Mouse (Mus musculus) gastrocnemius, postnatal 4 days (tissue): Measurements from ENCODE around the gene Acsf3. TPM values are rescaled to one million over a fixed set of nuclear protein-coding genes. Genes with fewer than 3 reads are reported as not detected.

Source experiments
- DNase-seq, 2 experiments: peaks; one replicate each; pipeline ENCODE4 v3.0.0; 2021 to 2022; ENCODE audit warnings: low spot score in 2 of 2, mixed read lengths in 2 of 2
- total RNA-seq, 2 experiments: library from RNA; stranded (reverse); gene quantifications; 2 replicates each; pipeline ENCODE4 v1.2.3; 2021

Gene Acsf3
- total RNA-seq, 2 experiments from 2014 or later, result 15.4 to 18.8 TPM

- no peak for DNase-seq
These were observed 31.8 kb downstream of the Acsf3 start for GRCm38 (mm10) chr8:122806956-122807538.

- DNase-seq, result no peak
These were observed 32.6 kb downstream of the Acsf3 start for GRCm38 (mm10) chr8:122807907-122808306.

DNA sequence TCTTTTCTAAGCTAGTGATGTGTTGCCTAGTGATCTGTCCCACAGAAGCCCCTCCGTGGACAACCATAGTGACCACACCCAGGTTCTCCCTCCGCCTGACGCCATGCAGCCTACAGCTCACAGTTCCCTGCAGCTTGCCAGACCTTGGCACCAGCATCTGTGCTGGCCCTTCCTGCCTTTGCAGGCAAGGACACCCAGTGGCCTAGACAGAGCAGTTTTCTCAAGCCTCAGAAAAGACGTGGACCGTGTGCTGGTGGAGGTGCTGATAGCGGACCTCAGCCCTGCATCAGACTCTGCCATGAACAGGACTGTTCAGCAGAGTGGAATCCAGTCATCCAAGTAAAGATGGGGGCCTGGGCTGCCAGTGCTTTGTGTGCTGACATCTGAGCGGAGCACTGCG, 35.1 kb downstream of the Acsf3 start:
- no peak for DNase-seq

- DNase-seq, result no peak
These were observed 36.7 kb downstream of the Acsf3 start for GRCm38 (mm10) chr8:122811870-122812494.

GRCm38 (mm10) chr8:122812610-122813250, 37.4 kb downstream of the Acsf3 start:
- DNase-seq, result no peak

DNA sequence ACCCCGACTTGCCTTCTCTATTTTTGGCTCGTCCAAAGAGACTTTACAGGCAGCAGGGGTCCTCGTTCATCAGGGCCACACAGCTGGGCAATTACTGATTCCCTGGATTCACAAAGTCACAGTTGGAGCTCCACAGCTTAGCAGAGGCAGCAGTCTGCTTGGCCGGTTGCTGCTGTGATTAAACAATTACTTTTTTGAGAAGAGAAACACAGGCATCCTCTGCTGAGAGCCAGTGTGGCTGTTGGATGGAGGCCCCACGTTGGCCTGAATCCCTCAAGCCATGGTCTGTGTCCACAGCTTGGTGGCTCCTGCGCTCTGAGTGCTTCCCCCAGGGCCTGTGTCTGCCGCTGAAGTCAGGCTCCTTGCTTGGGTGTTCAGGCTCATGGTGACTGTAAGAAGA, 39.3 kb downstream of the Acsf3 start:
- no peak for DNase-seq

DNA sequence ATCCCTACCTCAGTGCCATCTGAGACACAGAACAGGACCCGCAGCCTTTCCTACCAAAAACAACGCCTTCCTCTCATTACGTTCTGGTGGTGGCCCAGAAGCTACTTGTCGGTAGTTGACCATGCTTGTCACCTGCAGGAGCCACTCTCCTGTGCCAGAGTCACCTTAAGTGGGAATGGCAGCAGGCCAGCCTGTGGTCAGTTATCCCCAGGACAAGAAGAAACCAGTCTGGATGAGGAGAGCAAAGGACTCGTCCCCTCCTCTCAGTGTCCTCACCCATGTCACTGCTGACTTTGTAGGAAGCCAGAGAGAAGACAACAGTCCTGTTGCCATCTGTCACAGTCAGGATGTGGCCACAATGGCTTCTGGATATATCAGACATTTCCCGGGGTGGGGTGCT, 41.7 kb downstream of the Acsf3 start:
- no peak for DNase-seq

DNA sequence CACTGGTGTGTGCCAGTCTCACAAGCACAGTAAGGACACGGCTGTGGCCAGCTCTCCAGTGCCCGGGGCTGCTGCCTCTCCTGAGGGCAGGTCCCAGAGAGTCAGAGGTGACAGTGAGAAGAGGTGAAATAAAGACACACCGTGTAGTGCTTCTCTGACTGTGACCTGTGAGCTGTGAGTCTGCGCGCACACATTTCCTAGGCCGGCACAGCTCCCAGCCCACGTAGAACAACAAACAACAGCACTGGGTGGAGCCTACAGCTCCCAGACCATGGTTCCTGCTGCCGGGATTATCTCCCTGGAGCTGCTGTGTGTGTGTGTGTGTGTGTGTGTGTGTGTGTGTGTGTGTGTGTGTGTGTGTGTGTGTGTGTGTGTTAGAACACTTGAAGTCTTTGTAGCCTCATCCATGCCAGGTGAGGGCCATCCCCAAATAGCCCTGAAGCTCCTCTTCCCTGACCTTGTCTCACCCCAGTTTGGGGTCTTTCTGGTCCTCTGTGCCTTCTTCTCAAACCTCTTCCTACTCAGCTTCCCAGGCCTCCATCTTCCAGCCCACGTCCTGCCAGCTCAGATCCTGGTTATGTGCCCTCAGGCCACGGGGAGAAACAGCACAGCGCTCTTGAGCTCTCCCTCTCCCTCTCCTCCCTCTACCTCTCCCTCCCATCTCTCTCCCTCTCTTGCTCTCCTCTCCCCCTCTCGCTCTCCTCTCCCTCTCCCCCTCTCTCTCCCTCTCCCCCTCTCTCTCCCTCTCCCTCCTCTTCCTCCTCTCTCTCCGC, 42.6 kb downstream of the Acsf3 start:
- no peak for DNase-seq

DNA sequence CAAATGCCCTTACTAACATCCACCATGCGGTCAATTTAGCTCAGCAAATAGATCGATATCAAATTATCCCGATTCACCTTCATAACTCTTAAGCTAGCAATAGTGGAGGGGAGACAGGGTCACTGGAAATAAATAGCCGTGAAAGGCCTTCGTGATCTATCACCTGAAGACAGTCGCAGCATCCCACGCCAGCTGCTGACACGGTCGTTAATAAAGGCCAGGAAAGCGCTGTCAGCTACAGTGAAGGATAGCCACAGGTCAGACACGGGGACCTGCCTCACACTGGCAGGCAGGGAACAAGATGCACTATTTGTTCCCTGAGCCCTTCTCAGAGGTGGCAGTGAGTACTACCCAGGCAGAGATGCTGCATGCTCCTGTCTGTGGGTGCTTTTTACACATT, 44.5 kb downstream of the Acsf3 start:
- DNase-seq, result no peak

GRCm38 (mm10) chr8:122824571-122824970, 49.3 kb downstream of the Acsf3 start:
- DNase-seq, result no peak

GRCm38 (mm10) chr8:122824986-122825385, 49.7 kb downstream of the Acsf3 start:
- no peak for DNase-seq

GRCm38 (mm10) chr8:122825408-122825807, 50.1 kb downstream of the Acsf3 start:
- no peak for DNase-seq

DNA sequence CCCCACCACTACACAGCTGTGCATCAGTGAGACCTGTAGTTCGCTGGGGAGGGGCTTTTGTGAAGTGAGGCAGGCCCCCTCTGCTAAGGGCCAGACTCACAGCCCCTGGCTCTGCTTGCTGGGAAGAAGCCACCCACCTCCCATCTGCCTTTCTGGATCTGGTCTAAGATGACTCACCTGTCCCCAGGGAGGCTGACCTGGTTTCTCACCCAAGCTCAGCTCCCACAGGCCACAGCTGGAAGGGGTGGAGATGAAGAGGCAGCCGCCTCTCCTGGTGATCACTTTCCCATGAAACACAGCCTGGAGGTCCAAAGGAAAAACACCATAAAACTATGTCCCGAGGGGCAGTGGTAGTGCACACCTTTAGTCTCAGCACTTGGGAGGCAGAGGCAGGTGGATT, 54.1 kb downstream of the Acsf3 start:
- DNase-seq, result no peak

DNA sequence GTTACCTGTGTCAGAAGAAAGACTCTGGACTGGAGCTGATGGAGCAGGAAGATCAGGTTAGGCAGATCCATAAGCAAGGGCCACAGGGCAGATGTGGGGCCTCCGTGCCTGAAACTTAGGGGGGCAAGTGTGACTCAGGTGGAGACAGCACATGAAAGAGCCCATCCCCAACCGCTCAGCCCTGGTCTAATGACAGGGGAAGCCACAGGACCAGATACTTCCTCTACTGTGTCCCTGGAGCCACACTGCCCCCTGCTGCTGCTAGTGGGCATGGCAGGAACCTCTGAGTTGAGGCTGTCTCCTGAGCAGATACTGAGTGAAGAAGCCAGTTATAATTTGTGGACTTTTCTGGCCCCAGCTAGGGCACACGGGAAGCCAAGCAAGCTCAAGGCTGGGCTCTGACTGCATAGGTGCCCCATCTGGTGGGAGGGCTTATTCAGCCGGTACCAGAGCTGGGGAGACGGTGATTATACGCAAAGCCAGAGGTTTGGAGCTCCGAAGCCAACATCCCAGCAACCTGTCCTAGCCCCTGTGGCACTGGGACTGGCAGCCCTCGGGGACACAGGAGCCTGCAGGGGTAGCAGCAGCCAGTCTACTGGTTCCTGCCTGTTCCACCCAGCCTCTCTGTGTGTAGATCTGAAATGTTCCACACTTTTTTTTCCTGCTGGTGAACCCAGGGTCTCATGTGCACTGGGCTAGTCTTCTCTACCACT, 55.2 kb downstream of the Acsf3 start:
- peak; percentile 87 to 88 for DNase-seq

DNA sequence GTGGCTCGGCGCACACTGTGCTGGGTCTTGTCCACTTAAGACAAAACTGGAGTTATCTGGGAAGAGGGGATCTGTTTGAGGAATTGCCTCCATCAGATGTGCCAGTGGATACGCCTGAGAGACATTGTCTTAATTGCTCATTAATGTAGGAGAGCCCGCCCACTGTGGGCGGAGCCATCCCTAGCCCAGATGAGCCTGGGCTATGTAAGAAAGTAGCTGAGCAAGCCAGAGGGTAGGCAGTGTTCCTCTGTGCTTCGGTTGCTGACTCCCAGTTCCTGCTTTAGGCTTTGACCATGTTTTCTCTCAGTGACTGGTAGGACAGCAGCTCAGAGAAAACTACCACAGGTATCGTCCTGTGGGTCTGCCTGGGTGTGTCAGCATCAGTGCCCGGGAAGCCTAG, 59.1 kb downstream of the Acsf3 start:
- DNase-seq, result no peak

- peak; percentile 61 to 73 for DNase-seq
These were observed 59.7 kb downstream of the Acsf3 start for GRCm38 (mm10) chr8:122834971-122835370.

DNA sequence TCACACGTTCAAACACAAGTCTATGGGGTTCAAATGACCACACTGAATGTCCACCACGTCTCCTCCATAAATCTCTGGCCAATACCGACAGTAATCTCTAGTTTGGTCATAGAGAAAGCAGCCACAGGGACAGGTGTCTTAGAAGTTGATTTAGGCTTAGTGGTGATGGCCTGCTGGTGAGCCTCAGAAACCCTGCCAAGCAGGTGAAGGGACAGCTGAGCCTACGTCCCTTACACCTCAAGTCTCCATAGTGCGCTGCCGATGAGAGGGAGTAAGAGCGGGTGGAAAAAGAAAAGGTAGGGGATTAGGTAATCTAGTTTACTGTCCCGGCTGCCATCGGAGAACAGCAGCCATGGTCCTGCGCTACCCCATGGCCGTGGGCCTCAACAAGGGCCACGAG, 60.9 kb downstream of the Acsf3 start:
- DNase-seq, result no peak

- no peak for DNase-seq
These were observed 61.4 kb downstream of the Acsf3 start for GRCm38 (mm10) chr8:122836696-122837095.

GRCm38 (mm10) chr8:122844161-122844560, 68.9 kb downstream of the Acsf3 start:
- DNase-seq, result no peak

DNA sequence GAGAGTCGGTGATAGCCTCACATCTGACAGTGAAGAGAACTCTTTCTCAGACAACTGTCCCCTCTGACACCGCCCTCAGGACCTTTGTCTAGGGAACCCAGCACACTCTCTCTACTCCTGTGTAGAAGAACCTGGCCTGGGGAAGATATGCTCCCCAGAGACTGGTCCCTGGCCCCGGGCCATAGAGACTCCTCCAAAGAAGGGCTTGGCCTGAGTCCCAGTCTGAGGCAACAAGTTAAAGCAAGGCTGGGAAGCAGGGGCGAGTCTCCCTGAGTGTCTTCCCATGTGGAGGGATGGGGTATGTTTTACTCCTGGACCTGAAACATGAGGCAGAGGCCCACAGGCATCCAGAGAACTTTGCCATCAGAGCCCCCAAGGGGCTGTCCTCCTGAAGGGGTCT, 70.4 kb downstream of the Acsf3 start:
- peak in 1 of 2 experiments; percentile 56 for DNase-seq

DNA sequence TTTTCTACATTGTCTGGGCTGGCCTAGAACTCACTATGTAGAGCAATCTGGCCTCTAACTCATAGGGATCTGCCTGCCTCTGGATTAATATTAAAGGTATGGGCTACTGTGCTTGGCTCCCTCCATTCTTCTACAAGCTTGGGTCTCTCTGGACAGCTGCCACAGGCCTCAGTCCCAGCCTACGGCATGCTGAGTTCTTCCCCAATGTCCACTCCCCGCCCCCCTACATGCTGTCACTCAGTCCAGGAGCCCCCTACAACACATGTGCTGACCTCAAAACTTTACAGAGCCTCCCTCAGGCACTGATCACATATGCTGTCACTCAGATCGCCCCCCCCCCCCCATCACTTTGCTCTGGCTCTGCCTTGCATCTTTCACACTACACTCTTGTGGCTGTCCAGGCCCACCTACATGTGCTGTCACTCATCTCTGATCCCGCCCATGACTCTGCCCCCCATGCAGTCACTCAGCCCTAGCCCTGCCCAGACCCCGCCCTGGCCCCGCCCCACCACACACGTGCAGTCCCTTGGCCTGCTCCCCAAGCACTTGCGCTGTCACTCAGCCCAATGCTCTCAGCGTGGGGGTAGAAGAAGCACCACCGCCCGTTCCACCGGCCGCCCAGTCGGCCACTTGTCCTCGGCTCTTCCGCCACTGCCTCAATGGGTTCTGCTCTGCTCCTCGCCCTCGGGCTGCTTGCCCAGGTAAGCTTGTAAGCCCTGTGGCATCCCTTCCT, 72.7 kb downstream of the Acsf3 start, which contains the start of gene Cdh15:
TSS of gene Cdh15 (plus strand) at position 138 of the 733 bp plus-strand sequence.
- peak; percentile 61 to 83 for DNase-seq
